Mouse (Mus musculus) heart, embryonic 13.5 days (tissue): ENCODE data around the gene Ppp1r9b. TPM values are rescaled to one million over a fixed set of nuclear protein-coding genes. Genes with fewer than 3 reads are reported as not detected.
A peak's percentile ranks its signal among the peaks of the same experiment; 100 is the strongest.
"Not testable (repeated sequence)": the region's sequence is repeated elsewhere in the genome, so short reads cannot be mapped to it uniquely, and the experiment has no call there.

Experiments used
- ATAC-seq: fragments of 200-750 bp; cut with Nextera tagmentation; 2 replicates; pipeline ENCODE4 v1.8.0; 2017; ENCODE audit warnings: moderate TSS enrichment; ENCODE audit not compliant: insufficient number of reproducible peaks, low FRiP score, low TSS enrichment; ENCODE audit errors: extremely low read depth
- H3K27ac ChIP-seq: fragments of 300-500 bp; sonication (generic); replicated peaks from 2 replicates; pipeline ENCODE4 v1.5.1; 2015; ENCODE audit warnings: moderate library complexity, mild to moderate bottlenecking, inconsistent platforms
- H3K27me3 ChIP-seq: fragments of 300-500 bp; sonication (generic); replicated peaks from 2 replicates; pipeline ENCODE4 v1.6.1; 2015; ENCODE audit warnings: mild to moderate bottlenecking, inconsistent platforms
- H3K36me3 ChIP-seq: fragments of 300-500 bp; sonication (generic); 2 replicates; pipeline ENCODE4 v1.6.1; 2015; ENCODE audit warnings: mild to moderate bottlenecking, inconsistent platforms
- H3K4me1 ChIP-seq: fragments of 300-500 bp; sonication (generic); 2 replicates; pipeline ENCODE4 v1.6.1; 2015; ENCODE audit warnings: inconsistent platforms
- H3K4me2 ChIP-seq: fragments of 300-500 bp; sonication (generic); 2 replicates; pipeline ENCODE4 v1.6.1; 2015; ENCODE audit warnings: inconsistent platforms, mild to moderate bottlenecking, moderate library complexity
- H3K4me3 ChIP-seq: fragments of 300-500 bp; sonication (generic); 2 replicates; pipeline ENCODE4 v1.5.1; 2015; ENCODE audit warnings: moderate library complexity, mild to moderate bottlenecking, inconsistent platforms
- H3K9ac ChIP-seq: fragments of 300-500 bp; sonication (generic); 2 replicates; pipeline ENCODE4 v1.6.1; 2015; ENCODE audit warnings: inconsistent platforms, mild to moderate bottlenecking, moderate library complexity
- H3K9me3 ChIP-seq: fragments of 300-500 bp; sonication (generic); 2 replicates; pipeline ENCODE4 v1.6.1; 2016; ENCODE audit warnings: inconsistent platforms
- WGBS: fragments of 180-500 bp; shearing (Covaris S2); methylation state at CpG from one replicate; pipeline ENCODE4 v1.1.7; 2015; ENCODE audit warnings: mixed read lengths; 5-methylcytosine and 5-hydroxymethylcytosine counted together
- polyA plus RNA-seq: library from polyadenylated mRNA; unstranded; fragments of >200 nt; fragmentation: Nextera tagmentation; extraction: Ambion mirVana; gene quantifications from 2 replicates; pipeline ENCODE4 v1.2.1, GENCODE M21; 2015

Ppp1r9b gene
- polyA plus RNA-seq, 1 experiment from 2014 or later, result 6.8 TPM

- H3K4me1 ChIP-seq, result peaks cover 79% of the 10 kb centered on the region
- WGBS, result 28% methylated on average over 15 of the region's 15 CpGs
- peak overlapping the region; percentile 93 for H3K4me2 ChIP-seq
- H3K9me3 ChIP-seq, result no peaks in the 10 kb centered on the region
- H3K4me3 ChIP-seq, result peak overlapping the region; percentile 77
- peak overlapping the region; percentile 93 for H3K9ac ChIP-seq
- peak overlapping the region; percentile 93 for H3K27ac ChIP-seq
- no peaks in the 10 kb centered on the region for H3K27me3 ChIP-seq
- peaks cover 18% of the 10 kb centered on the region for H3K36me3 ChIP-seq
- ATAC-seq, result no peak
These were observed 18.1 kb downstream of the Ppp1r9b start for GRCm38 (mm10) chr11:95008661-95009628.

GRCm38 (mm10) chr11:95009629-95010014 is 18.8 kb downstream of the Ppp1r9b start, which contains the start of gene Samd14:
TSS of gene Samd14 (plus strand) at chr11:95009879.
- Histone ChIP-seq H3K27ac (peak within 1 kb of the TSS; percentile 93), H3K4me1 (peaks cover 78% of the 10 kb centered on the region), H3K4me2 (peak within 1 kb of the TSS; percentile 93), H3K4me3 (peak within 1 kb of the TSS; percentile 77), H3K9me3 (no peaks in the 10 kb centered on the region), H3K27me3 (no peaks in the 10 kb centered on the region), H3K9ac (peak within 1 kb of the TSS; percentile 93), H3K36me3 (peaks cover 18% of the 10 kb centered on the region)
- peak; percentile 48; the same call in 1 of the 2 replicates for ATAC-seq
- under 1% methylated on average over 30 of the region's 32 CpGs for WGBS

DNA sequence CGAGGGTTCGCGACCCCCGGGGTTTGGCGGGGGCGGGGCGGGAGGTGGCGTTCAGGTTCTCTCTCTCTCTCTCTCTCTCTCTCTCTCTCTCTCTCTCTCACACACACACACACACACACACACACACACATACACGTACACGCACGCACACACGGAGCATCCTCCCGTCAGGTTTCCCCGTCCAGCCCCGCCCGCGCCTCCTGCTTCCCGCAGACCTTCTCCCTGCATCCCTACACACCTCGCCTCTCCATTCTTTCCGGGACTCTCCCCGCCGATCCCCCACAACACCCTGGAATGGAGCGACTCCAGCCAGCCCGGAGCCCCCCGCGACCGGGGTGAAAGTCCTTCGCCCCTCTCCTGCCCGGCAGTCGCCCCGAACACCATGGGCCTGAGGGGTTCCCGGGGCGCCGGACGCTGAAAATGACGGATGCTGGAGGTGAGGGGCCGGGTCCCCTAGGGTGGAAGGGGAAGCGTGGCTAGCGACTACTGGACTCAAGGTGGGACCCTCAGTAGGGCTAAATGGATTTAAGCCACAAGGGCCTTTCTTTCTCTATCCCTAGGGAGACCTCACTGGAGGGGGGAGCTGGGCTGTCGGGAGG is 19.4 kb downstream of the Ppp1r9b start:
- under 1% methylated on average over 36 of the region's 40 CpGs for WGBS

DNA sequence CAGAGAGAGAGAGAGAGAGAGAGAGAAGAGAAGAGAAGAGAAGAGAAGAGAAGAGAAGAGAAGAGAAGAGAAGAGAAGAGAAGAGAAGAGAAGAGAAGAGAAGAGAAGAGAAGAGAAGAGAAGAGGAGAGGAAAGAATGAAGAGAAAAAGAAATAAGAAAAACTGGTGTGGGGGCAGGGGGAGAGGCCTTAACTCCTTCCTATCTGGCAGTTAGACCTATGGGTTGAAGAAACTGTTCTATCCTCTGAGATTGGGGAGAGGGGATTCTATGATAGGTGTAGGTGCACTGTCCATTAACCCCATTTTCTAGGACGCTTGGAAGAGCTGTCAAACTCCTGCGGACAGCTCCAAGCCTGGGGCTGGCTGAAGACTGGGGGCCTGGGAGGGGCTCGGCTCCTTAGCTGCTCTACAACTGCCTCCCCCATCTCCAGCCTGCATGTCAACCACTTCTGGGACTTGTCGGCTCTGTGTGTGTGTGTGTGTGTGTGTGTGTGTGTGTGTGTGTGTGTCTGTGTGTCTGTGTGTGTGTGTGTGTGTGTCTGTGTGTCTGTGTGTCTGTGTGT is 20.1 kb downstream of the Ppp1r9b start:
- Histone ChIP-seq H3K36me3 (peaks cover 15% of the 10 kb centered on the region), H3K9ac (peak overlapping the region; percentile 93), H3K27ac (peak overlapping the region; percentile 93), H3K4me2 (peak overlapping the region; percentile 93), H3K4me3 (peak overlapping the region; percentile 77), H3K4me1 (peaks cover 82% of the 10 kb centered on the region)
- WGBS, result 23% methylated on average over 4 of the region's 4 CpGs
- H3K9me3 ChIP-seq, H3K27me3 ChIP-seq, ATAC-seq: not testable (repeated sequence)

More for the DNA sequence above, 19.4 kb downstream of the Ppp1r9b start:
- peak overlapping the region; percentile 93 for H3K27ac ChIP-seq
- H3K9ac ChIP-seq, result peak overlapping the region; percentile 93
- ATAC-seq, result peak; percentile 32; the same call in 1 of the 2 replicates
- H3K27me3 ChIP-seq, result no peaks in the 10 kb centered on the region
- peaks cover 82% of the 10 kb centered on the region for H3K4me1 ChIP-seq
- H3K36me3 ChIP-seq, result peaks cover 17% of the 10 kb centered on the region
- H3K4me3 ChIP-seq, result peak overlapping the region; percentile 77
- peak overlapping the region; percentile 93 for H3K4me2 ChIP-seq
- H3K9me3 ChIP-seq, result no peaks in the 10 kb centered on the region

DNA sequence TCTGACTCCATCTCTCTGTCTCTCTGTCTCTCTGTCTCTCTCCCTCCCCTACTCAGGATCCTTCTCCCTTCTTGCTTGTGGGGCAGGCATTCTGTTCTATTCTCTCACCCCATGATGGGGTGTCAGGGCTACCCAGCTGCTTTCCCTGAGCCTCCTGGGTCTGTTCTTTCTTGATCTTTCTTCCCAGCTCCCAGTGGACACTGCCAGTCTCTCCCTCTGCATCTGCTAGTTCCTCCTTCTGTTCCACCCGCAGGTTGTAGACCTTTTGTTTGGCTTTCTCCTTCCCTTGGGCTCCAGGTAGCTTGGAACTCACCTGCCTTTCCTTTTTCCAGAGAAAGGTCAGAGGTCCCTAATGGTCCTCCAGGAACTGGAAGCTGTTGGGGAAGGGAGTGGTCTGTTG is 20.6 kb downstream of the Ppp1r9b start:
- H3K36me3 ChIP-seq, result peaks cover 17% of the 10 kb centered on the region
- H3K4me1 ChIP-seq, result peaks cover 82% of the 10 kb centered on the region
- H3K4me2 ChIP-seq, result peak overlapping the region; percentile 93
- WGBS, result 19% methylated on average over 1 of the region's 1 CpGs
- H3K27me3 ChIP-seq, result no peaks in the 10 kb centered on the region
- no peak for ATAC-seq
- H3K4me3 ChIP-seq, result peak overlapping the region; percentile 77
- peak overlapping the region; percentile 79 for H3K27ac ChIP-seq
- no peaks in the 10 kb centered on the region for H3K9me3 ChIP-seq
- peak overlapping the region; percentile 93 for H3K9ac ChIP-seq

DNA sequence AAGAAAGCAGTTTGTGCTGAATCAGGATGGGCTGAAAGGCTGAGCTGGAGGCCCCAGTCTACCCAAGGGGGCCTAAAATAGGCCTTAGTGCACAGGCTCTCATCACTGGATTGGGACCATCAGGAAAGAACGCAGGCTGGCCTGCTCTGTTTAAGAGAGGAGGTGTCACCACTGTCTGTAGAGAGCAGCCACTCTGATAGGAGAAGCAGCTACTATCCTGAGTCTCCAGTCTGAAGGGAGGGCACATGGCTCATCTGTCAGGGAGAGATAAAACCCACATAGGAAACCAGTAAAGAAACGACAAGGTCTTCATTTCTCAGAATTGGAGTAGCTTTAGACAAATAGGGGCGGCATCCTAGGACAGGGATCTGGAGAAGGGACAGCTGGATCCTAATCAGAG is 21.2 kb downstream of the Ppp1r9b start:
- peak overlapping the region; percentile 93 for H3K9ac ChIP-seq
- peak overlapping the region; percentile 79 for H3K27ac ChIP-seq
- H3K9me3 ChIP-seq, result no peaks in the 10 kb centered on the region
- peaks cover 21% of the 10 kb centered on the region for H3K36me3 ChIP-seq
- no peaks in the 10 kb centered on the region for H3K27me3 ChIP-seq
- peak overlapping the region; percentile 77; the same call in 1 of the 2 replicates for H3K4me3 ChIP-seq
- H3K4me2 ChIP-seq, result peak overlapping the region; percentile 93
- peaks cover 80% of the 10 kb centered on the region for H3K4me1 ChIP-seq
- ATAC-seq, result peak; percentile 55; the same call in 1 of the 2 replicates
- WGBS, result 24% methylated on average over 3 of the region's 3 CpGs

GRCm38 (mm10) chr11:95012487-95012886 is 21.7 kb downstream of the Ppp1r9b start:
- Histone ChIP-seq H3K4me1 (peaks cover 80% of the 10 kb centered on the region), H3K9ac (peak overlapping the region; percentile 54; the same call in 1 of the 2 replicates), H3K9me3 (no peaks in the 10 kb centered on the region), H3K27me3 (no peaks in the 10 kb centered on the region), H3K36me3 (peaks cover 21% of the 10 kb centered on the region), H3K4me3 (peak overlapping the region; percentile 77; the same call in 1 of the 2 replicates), H3K4me2 (peak overlapping the region; percentile 93), H3K27ac (peak overlapping the region; percentile 79)
- ATAC-seq, result no peak
- WGBS, result 29% methylated on average over 3 of the region's 3 CpGs

GRCm38 (mm10) chr11:95015484-95015883 is 24.6 kb downstream of the Ppp1r9b start:
- 74% methylated on average over 3 of the region's 3 CpGs for WGBS
- peaks cover 20% of the 10 kb centered on the region for H3K27me3 ChIP-seq
- H3K27ac ChIP-seq, result no peak overlapping the region
- H3K4me2 ChIP-seq, result peak overlapping the region; percentile 13; the same call in 1 of the 2 replicates
- no peak overlapping the region for H3K4me3 ChIP-seq
- H3K4me1 ChIP-seq, result peaks cover 59% of the 10 kb centered on the region
- peak overlapping the region; percentile 47 for H3K9ac ChIP-seq
- no peaks in the 10 kb centered on the region for H3K9me3 ChIP-seq
- peaks cover 39% of the 10 kb centered on the region for H3K36me3 ChIP-seq
- no peak for ATAC-seq

- Histone ChIP-seq H3K9ac (no peak overlapping the region), H3K27ac (no peak overlapping the region), H3K4me1 (peaks cover 7% of the 10 kb centered on the region), H3K4me2 (no peak overlapping the region), H3K27me3 (peaks cover 27% of the 10 kb centered on the region), H3K4me3 (no peak overlapping the region), H3K9me3 (no peaks in the 10 kb centered on the region), H3K36me3 (peaks cover 84% of the 10 kb centered on the region)
- no peak for ATAC-seq
- WGBS, result 72% methylated on average over 10 of the region's 10 CpGs
These were observed 31.6 kb downstream of the Ppp1r9b start for GRCm38 (mm10) chr11:95022237-95022992.

DNA sequence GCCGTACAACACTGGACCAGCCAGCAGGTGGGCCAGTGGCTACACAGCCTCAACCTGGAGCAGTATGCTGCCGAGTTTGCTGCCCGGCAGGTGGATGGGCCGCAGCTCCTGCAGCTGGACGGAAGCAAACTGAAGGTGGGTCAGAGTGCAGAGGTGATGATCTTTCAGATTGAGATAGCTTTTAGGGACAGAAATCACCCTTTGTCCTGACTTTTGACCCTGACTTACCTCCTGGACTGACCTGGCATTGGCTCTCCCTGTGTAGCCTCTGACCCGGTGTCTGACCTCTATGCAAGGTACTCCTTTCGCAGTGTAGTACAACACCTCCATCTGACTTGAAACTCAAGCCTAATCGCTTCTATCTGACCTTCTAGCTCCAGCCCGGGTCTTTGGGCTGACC is 32.6 kb downstream of the Ppp1r9b start:
- ATAC-seq, result no peak
- 93% methylated on average over 9 of the region's 9 CpGs for WGBS
- Histone ChIP-seq H3K4me2 (no peak overlapping the region), H3K9ac (no peak overlapping the region), H3K36me3 (peaks cover 95% of the 10 kb centered on the region), H3K27me3 (peaks cover 27% of the 10 kb centered on the region), H3K4me1 (peaks cover 5% of the 10 kb centered on the region; the same call in 1 of the 2 replicates), H3K9me3 (no peaks in the 10 kb centered on the region), H3K4me3 (no peak overlapping the region), H3K27ac (no peak overlapping the region)
